Mouse (Mus musculus) thymus, postnatal 36 days (tissue): Measurements from ENCODE around the gene Cog8.
"Not testable (repeated sequence)": the region's sequence is repeated elsewhere in the genome, so short reads cannot be mapped to it uniquely, and the experiment has no call there.

Source experiments
- DNase-seq, 2 experiments: peaks; one replicate each; pipeline ENCODE4 v3.0.0; 2022; ENCODE audit warnings: mixed read lengths in 2 of 2

Cog8 gene

DNA sequence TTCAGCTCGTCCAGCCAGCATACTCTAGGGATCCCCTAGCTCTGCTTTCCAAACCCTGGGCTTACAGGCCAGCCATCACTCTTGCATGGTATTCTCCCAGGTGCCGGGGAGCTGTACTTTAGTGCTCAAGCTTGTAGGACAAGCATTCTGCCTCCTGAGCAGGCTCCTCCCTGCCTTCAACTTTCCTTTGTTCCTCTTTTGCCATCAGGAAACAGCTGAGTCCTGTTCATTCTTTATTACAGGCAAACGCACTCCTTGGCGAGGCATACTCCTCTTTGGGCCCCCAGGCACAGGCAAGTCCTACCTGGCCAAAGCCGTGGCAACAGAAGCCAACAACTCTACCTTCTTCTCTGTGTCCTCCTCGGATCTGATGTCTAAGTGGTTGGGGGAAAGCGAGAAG is 15.9 kb downstream of the Cog8 start:
- no peak for DNase-seq

GRCm38 (mm10) chr8:107036626-107037025 is 19.9 kb downstream of the Cog8 start:
- DNase-seq: no peak

- no peak for DNase-seq
Measured at GRCm38 (mm10) chr8:107035641-107036040, 20.8 kb downstream of the Cog8 start.

GRCm38 (mm10) chr8:107033609-107034008 is 22.9 kb downstream of the Cog8 start:
- not testable (repeated sequence) for DNase-seq

DNA sequence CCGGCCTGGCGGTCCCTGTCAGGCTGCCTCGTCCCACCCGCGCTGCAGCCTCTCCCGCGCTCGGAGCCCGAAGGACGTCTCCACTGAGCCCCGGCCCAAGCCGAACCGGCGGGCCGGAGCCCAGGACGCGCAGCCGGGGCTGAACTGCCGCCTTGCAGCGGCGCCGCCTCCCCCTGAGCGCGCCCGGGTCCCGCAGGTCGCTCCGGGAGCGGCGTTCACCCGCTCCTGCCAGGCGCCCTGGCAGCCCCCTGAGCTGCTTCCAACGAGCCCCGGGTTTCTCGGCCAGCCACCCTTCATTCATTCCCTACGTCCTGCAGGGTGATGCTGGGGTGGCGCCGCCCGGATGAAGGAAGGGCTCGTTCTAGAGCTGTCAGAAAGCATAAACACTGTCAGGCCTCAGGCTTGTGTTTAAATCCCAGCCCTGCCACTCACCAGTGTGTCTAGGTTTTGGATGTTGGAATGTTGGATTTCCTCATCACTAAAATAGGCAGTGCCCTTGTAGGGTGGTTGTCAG is 24.9 kb downstream of the Cog8 start:
- DNase-seq: no peak

GRCm38 (mm10) chr8:107030650-107031576 is 25.6 kb downstream of the Cog8 start, which contains the start of gene Vps4a:
Vps4a (plus strand) TSS chr8:107031222.
- peak; percentile 95 to 98 for DNase-seq

- DNase-seq: no peak
Measured at GRCm38 (mm10) chr8:107030058-107030457, 26.4 kb downstream of the Cog8 start.

DNA sequence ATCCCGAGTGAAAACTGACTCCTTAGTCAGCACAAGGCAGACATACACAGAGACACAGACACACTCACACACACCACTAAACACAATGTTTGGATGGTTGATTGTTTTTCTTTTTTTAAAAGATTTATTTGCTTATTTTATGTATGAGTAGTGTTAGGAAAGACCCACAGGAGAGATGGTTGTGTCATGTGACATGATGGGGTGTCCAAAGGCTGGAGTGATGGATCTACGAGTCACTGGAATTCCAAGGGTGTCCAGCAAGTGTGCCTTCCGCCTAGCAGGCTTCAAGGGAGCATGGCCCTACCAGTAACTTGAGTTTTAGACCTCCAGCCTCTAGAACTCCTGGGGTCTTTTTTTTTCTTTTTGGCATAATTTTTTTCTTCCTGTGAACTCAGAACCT is 27.2 kb downstream of the Cog8 start:
- DNase-seq: no peak

- no peak for DNase-seq
Measured at GRCm38 (mm10) chr8:107023479-107023878, 33.0 kb downstream of the Cog8 start.

DNA sequence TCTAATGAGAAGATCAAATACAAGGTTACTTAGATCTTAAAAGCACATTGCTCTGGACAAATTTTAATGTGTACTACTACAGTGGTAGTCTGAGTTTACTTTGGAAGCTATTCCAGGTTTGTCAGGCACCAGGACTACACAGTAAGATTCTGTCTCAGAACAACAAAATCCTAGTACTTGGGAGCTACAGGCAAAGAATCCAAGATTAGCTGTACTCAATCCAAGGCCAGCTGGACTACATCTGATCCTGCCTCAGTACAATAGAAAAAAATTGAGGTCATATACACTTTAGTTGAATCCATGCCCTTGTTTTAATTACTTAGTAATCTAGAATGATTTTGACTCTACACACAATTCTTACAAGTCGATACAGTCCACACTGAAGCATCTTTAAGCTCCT is 41.6 kb downstream of the Cog8 start:
- DNase-seq: no peak

- DNase-seq: no peak
Measured at GRCm38 (mm10) chr8:107012666-107013065, 43.8 kb downstream of the Cog8 start.

DNA sequence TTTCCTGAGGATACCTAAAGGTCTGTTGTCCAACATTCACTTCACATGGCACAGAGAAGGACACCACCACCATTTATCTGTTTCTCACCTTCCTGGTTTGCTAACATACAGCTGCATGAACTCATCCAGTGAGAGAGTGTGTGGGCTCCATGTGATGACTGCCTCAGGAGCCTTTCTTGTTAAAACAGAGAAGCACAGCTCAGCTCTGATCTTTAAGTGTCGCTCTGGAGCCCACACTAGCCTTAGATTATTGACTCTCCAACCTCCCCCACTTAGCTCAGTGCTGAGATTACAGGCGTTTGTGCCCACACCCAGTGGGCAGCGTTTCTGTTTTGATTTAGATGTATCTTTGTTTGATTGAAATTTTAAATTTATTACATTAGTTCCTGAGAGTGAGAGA is 48.7 kb downstream of the Cog8 start:
- DNase-seq: no peak

- peak; percentile 79 to 86 for DNase-seq
Measured at GRCm38 (mm10) chr8:107002532-107002931, 54.0 kb downstream of the Cog8 start.

DNA sequence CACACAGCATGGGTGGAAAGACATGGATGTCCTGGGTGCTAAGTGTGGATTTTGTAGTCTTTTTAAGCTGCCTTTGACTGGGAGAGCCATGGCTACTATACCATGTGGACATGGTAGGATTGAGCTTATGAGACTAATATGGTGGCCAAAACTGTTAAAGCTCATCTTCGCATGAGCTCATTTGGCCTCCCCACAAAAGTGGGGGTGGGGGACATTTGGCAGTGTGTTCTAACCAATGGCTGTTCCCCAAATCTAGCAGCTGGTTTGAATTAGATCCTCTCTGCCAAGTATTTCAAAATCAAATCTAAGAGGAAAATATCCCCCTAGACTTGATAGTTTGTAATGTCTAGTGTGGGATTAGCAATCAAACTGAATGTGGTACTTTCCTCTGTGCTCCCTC is 57.4 kb downstream of the Cog8 start:
- no peak for DNase-seq

- DNase-seq: no peak
Measured at GRCm38 (mm10) chr8:106997416-106997815, 59.1 kb downstream of the Cog8 start.

DNA sequence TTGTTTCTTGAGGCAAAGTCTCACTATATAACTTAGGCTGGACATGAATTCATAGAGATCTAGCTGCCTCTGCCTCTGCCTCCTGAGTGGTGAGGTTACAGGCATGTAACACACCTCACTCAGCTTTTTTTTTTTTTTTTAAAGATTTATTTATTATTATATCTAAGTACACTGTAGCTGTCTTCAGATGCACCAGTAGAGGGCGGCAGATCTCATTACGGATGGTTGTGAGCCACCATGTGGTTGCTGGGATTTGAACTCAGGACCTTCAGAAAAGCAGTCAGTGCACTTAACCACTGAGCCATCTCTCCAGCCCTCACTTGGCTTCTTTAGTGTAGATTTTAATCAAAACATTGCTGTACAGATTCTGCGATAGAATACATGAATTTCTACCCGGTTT is 60.1 kb downstream of the Cog8 start:
- not testable (repeated sequence) for DNase-seq
